Mouse (Mus musculus): ENCODE data around the gene Eif2d. TPM values are rescaled to one million over a fixed set of nuclear protein-coding genes. Genes with fewer than 3 reads are reported as not detected.
A peak's percentile ranks its signal among the peaks of the same experiment; 100 is the strongest.
"Not testable (repeated sequence)": the region's sequence is repeated elsewhere in the genome, so short reads cannot be mapped to it uniquely, and the experiment has no call there.

Gene Eif2d
- total RNA-seq, 1 experiment from 2014 or later = 45.0 TPM

DNA sequence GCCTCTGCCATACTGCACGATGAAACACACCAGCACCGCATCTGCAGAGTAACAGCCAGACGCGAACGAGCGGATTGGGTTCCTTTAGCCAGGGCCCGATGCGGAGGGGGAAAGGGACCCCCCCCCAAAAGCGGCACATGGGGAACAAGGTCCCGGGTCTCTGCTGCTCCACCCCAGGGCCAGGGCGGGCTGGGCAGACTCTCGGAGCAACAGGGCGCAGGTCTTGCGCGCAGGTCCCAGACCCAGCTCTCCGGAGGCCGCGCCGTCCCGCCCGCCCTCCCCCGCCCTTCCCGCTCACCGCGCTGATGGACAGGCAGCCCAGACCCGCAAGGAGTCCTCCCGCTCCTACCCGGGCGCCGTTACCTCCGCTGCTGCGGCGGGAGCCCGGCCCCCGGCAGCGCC is 15.3 kb upstream of the Eif2d start:
- ATAC-seq (replicated peaks in 1 of 2; ENCODE audit: insufficient read depth in 1 of 2, low FRiP score in 2 of 2, low TSS enrichment in 1 of 2, low read depth in 1 of 2, poor library complexity in 2 of 2, severe bottlenecking in 2 of 2) = no peak

DNA sequence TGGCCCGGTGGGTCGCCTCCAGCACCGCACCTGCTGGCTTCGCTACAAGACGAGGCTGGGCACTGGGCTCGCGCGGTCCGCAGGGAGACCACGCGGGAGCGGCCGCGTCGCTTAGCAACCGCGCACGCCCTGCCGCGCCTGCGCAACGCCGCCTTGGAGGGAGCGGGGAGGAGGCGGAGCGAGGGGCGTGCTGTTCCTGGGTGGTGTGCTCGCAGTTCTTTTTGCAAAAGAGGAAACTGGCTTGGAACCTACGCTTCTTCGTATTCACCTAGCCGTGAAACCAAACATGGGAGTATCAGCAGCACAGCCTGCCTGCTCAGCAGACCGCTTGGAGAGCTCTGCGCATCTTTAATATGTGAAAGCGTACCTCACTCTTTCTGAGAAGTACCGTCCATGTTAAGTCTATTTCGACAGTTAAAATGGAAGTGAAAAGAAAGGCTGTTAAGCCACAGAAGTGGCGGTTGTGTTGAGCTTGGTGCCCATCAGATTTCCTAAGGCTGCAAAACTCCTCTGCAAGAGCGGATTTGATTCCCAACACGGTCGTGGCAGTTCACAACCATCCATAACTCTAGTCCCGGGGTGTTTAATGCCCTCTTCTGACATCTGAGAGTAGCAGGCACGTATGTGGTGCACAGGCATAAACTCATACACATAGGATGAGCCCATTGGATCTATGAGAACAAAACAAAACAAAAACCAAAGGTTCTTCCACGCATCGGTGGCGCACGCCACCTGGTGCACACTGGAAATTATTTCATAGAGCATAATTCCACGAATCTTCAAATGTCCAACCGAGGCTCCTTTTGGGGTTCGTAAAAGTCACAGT is 14.6 kb upstream of the Eif2d start, which contains the start of gene Dyrk3:
Gene Dyrk3, minus strand, starts transcription at position 150 of the 826 bp plus-strand sequence.
- peak; percentile 65 to 78 for ATAC-seq (replicated peaks in 1 of 2; ENCODE audit: insufficient read depth in 1 of 2, low FRiP score in 2 of 2, low TSS enrichment in 1 of 2, low read depth in 1 of 2, poor library complexity in 2 of 2, severe bottlenecking in 2 of 2)

DNA sequence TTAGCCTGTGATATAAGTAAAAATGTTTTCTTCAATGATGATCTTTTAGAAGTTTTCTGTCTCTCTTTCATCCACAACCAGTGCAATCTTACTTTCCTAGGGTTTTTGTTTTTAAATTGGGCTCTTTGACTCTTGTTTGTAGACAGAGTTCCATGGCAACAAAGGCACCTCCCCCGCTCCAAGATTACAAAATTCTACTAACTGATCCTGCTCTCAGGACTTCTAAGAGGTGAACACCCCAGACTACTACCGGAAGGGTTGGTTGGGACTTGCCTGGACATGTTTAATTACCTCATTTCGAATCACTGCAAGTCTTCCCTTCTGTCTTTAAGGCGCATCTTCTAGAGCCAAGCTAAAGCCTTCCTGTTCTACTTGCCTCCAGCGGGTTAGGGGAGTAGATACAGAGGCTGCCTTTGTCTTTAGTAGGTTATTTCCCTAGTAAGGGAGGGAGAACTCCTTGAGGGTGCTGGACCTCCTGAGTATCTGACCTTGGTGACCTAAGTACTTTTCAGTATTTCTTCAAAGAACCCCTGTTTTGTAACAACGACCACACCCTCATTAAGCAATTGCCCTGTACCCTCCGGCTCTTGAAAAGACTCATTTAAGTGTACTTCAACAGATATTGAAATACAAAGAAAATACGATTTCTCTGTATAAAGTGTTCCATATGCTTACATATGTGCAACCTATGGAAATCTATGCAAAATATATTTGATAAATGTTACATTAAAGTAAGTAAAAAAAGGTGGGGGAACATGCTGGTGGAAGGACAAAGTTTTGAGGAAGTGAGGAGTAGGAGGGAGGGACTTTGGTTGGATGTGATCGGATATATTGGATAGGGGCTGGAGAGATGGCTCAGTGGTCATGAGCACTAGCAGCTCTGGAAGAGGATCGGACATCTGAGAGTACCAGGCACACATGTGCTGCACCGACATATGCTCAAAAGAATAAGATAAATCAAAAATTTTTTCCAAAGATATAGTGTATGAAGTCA is 13.6 kb upstream of the Eif2d start:
- no peak for ATAC-seq (replicated peaks in 1 of 2; ENCODE audit: insufficient read depth in 1 of 2, low FRiP score in 2 of 2, low TSS enrichment in 1 of 2, low read depth in 1 of 2, poor library complexity in 2 of 2, severe bottlenecking in 2 of 2)

GRCm38 (mm10) chr1:131141449-131141848 is 11.5 kb upstream of the Eif2d start:
- no peak for ATAC-seq (replicated peaks in 1 of 2; ENCODE audit: insufficient read depth in 1 of 2, low FRiP score in 2 of 2, low TSS enrichment in 1 of 2, low read depth in 1 of 2, poor library complexity in 2 of 2, severe bottlenecking in 2 of 2)

DNA sequence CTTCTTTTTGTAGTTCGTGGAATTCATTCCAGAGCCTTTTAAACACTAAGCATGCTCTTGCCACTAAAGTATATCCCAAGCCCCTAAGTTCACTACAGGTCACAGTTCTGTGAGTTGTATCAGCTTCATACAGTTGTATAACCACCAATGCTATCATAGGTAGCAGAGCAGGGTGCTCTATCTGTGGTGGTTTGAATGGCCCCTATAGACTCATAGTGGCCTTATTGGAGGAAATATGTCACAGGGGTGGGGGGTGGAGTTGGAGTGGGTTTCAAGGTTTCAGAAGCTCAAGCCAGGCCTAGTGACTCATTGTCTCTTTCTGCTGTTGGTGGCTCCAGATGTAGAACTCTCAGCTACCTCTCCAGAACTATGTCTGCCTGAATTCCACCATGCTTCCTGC is 10.5 kb upstream of the Eif2d start:
- no peak for ATAC-seq (replicated peaks in 1 of 2; ENCODE audit: insufficient read depth in 1 of 2, low FRiP score in 2 of 2, low TSS enrichment in 1 of 2, low read depth in 1 of 2, poor library complexity in 2 of 2, severe bottlenecking in 2 of 2)

DNA sequence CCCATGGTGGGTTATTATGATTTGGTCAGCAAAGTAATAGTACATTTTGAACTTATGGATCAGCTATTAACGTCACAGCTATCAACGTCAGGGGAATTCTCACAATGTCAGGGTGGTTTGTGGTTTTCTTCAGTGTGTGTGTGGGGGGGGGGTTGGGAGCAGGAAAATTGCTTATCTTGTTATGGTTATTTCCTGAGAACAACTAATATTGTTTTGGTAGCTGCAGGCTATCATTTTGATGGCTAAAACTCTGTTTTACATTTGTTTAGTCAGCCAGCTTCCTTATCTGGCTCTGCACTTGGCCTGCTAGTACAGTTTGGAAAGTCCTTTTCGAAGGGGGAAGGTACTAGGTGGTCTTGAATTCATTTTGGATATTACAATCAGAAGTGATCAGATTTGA is 7.8 kb upstream of the Eif2d start:
- not testable (repeated sequence) for ATAC-seq (replicated peaks in 1 of 2; ENCODE audit: insufficient read depth in 1 of 2, low FRiP score in 2 of 2, low TSS enrichment in 1 of 2, low read depth in 1 of 2, poor library complexity in 2 of 2, severe bottlenecking in 2 of 2)

- peak; percentile 78 to 84 for ATAC-seq (replicated peaks in 1 of 2; ENCODE audit: insufficient read depth in 1 of 2, low FRiP score in 2 of 2, low TSS enrichment in 1 of 2, low read depth in 1 of 2, poor library complexity in 2 of 2, severe bottlenecking in 2 of 2)
These were observed 6.8 kb upstream of the Eif2d start for GRCm38 (mm10) chr1:131146181-131146614.

DNA sequence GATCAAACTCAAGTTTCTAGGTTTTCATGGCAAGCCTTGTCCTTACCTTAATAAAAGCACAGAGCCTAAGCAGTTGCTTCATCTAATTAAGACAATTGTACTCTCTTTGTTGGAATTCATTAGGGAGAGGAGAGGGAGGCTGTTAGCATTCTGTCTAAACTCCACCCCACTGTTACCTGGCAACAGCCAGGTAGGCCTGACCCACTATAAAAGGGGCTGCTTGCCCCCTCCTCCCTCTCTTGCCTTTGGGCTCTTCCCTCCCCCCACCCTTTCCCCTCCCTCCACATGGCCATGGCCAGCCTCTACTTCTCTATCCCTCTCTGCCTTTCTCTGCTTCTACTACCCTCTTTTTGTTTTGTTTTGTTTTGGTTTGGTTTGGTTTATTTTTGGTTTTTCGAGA is 3.5 kb upstream of the Eif2d start:
- ATAC-seq (replicated peaks in 1 of 2; ENCODE audit: insufficient read depth in 1 of 2, low FRiP score in 2 of 2, low TSS enrichment in 1 of 2, low read depth in 1 of 2, poor library complexity in 2 of 2, severe bottlenecking in 2 of 2) = no peak

GRCm38 (mm10) chr1:131155456-131155855 is 2.5 kb downstream of the Eif2d start:
- peak; percentile 44; a peak in 1 of 4 replicates for ATAC-seq (replicated peaks in 1 of 2; ENCODE audit: insufficient read depth in 1 of 2, low FRiP score in 2 of 2, low TSS enrichment in 1 of 2, low read depth in 1 of 2, poor library complexity in 2 of 2, severe bottlenecking in 2 of 2)

GRCm38 (mm10) chr1:131159573-131160327 is 6.8 kb downstream of the Eif2d start:
- ATAC-seq (replicated peaks in 1 of 2; ENCODE audit: insufficient read depth in 1 of 2, low FRiP score in 2 of 2, low TSS enrichment in 1 of 2, low read depth in 1 of 2, poor library complexity in 2 of 2, severe bottlenecking in 2 of 2) = not testable (repeated sequence)

DNA sequence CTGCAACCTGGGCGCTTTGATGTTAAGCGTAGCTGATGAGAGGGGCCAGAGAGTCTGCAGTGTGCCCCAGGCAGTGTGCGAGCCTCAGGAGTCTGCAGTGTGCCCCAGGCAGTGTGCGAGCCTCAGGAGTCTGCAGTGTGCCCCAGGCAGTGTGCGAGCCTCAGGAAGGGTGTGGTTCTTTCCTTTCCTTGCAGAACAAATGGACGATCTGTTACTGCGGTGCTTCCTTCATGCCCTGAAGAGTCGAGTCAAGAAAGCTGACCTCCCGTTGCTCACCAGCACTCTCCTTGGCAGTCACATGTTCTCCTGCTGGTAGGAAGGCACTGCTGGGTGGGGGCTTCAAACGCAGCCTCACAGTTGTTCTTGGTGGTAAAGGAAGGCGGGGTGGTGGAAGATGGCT is 8.1 kb downstream of the Eif2d start:
- ATAC-seq (replicated peaks in 1 of 2; ENCODE audit: insufficient read depth in 1 of 2, low FRiP score in 2 of 2, low TSS enrichment in 1 of 2, low read depth in 1 of 2, poor library complexity in 2 of 2, severe bottlenecking in 2 of 2) = no peak

DNA sequence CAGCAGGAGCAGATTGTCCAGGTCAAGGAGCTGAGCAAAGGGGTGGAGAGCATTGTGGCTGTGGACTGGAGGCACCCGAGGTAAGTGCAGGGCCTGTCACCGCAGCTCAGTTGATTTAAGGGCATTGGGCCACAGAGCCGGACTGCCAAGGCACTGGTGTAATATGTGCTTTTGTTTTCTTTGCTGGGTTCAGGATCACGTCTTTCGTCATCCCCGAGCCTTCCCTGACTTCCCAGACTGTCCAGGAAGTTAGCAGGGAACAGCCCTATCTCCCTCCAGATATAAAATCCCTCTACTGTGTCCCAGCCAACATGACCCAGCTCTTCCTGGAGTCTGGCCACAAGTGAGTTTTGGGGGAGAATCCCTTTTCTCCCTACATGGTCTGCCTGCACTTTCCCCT is 11.4 kb downstream of the Eif2d start:
- ATAC-seq (replicated peaks in 1 of 2; ENCODE audit: insufficient read depth in 1 of 2, low FRiP score in 2 of 2, low TSS enrichment in 1 of 2, low read depth in 1 of 2, poor library complexity in 2 of 2, severe bottlenecking in 2 of 2) = no peak

DNA sequence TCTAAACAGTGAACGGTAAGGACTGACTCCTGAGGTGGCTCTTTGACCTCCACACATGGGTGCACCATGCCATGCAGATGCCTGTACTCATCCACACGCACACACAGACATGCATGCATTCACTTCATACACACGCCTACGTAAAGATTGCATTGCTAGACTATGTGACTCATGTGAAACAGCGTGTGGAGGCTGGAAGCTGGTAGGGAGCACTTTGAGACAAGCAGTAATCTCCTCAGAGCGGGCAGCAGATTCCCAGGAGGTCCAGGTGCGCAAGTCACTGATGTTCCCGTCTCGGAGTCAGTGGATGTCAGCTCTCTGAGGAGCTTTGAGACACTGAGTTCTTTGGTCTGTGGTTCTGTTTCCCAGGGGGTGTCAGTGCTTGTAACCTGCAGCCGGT is 14.6 kb downstream of the Eif2d start:
- no peak for ATAC-seq (replicated peaks in 1 of 2; ENCODE audit: insufficient read depth in 1 of 2, low FRiP score in 2 of 2, low TSS enrichment in 1 of 2, low read depth in 1 of 2, poor library complexity in 2 of 2, severe bottlenecking in 2 of 2)

DNA sequence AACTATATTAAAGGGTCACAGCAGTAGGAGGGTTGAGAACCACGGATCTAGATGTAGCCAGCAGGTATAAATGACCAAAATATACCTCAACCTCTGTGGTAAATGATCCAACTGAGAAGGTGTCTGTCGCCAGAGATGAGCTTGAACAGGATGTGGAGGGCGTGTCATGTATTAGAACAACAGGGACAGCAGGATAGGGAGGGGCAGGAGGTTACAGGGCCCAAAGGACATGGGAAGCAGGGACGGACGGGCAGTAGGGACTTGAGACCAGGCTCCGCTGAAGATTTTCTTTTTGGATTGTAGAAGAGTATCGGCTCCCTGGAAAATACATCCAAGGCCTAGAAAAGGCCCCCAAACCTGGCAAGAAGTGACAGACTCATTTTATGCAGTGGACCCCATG is 20.0 kb downstream of the Eif2d start:
- ATAC-seq (replicated peaks in 1 of 2; ENCODE audit: insufficient read depth in 1 of 2, low FRiP score in 2 of 2, low TSS enrichment in 1 of 2, low read depth in 1 of 2, poor library complexity in 2 of 2, severe bottlenecking in 2 of 2) = no peak

GRCm38 (mm10) chr1:131173809-131174208 is 20.8 kb downstream of the Eif2d start:
- no peak for ATAC-seq (replicated peaks in 1 of 2; ENCODE audit: insufficient read depth in 1 of 2, low FRiP score in 2 of 2, low TSS enrichment in 1 of 2, low read depth in 1 of 2, poor library complexity in 2 of 2, severe bottlenecking in 2 of 2)

GRCm38 (mm10) chr1:131174299-131174861 is 21.4 kb downstream of the Eif2d start:
- ATAC-seq (replicated peaks in 1 of 2; ENCODE audit: insufficient read depth in 1 of 2, low FRiP score in 2 of 2, low TSS enrichment in 1 of 2, low read depth in 1 of 2, poor library complexity in 2 of 2, severe bottlenecking in 2 of 2) = no peak

DNA sequence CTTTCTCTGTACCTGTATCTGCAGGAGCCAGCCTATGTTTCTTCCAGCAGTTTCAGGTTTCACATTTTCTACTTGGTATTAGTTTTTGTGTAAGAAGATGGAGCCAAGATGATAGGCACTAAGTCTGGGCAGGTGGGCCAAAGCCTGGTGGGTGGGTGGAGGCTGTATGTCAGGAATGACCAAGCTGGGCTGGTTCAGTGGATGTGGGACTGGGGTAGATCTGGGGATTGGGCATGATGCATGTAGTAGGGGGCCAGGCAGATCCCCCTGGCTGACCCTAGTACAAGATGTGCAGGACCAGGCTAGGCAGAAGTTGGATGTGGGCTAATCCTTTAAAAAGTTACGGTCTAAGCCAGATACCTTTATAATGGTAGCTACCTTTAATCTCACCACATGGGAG is 22.2 kb downstream of the Eif2d start:
- no peak for ATAC-seq (replicated peaks in 1 of 2; ENCODE audit: insufficient read depth in 1 of 2, low FRiP score in 2 of 2, low TSS enrichment in 1 of 2, low read depth in 1 of 2, poor library complexity in 2 of 2, severe bottlenecking in 2 of 2)

Measured in hematopoietic stem cell, adult 5-6 weeks (primary cell).